Mouse (Mus musculus): Measurements from ENCODE around the gene Fig4.

- TF ChIP-seq GATA1 (IDR thresholded peaks at IDR 0.05; ENCODE audit: low read length) (no peak), TAL1 (IDR thresholded peaks at IDR 0.05; ENCODE audit: low read length) (no peak)
Measured at GRCm38 (mm10) chr10:41198719-41199118, 104.3 kb downstream of the Fig4 start.

Data from erythroblast, embryonic 14.5 days (primary cell).